Mouse (Mus musculus): ENCODE measurements around the gene Ank2. TPM values are rescaled to one million over a fixed set of nuclear protein-coding genes. Genes with fewer than 3 reads are reported as not detected.

Gene Ank2
- polyA plus RNA-seq, 1 experiment from 2014 or later = 131 TPM

DNA sequence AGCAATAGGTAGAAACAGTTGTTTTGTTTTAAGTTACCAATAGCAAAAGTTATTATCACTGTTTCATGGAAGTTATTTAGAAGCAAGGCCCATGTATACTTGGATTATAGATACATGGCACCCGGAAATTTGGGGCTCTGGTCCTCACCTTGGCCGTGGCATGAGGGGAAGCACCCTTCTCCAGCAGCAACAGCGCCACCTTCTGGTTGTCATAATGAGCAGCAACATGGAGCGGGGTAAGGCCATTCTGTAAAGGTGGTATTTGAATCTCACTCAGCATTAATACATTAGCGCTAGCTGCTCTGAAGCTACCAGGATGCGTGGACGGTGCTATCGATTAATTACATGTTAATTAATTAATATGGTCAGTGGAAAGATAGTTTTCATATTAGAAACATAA is 486.6 kb downstream of the Ank2 start:
- H3K9me3 ChIP-seq (replicated peaks) = no peaks in the 10 kb centered on the region
- no peak overlapping the region for H3K4me2 ChIP-seq (replicated peaks)
- H3K4me1 ChIP-seq = no peaks in the 10 kb centered on the region
- peaks cover 47% of the 10 kb centered on the region for H3K36me3 ChIP-seq
- no peak; the same call in 1 of the 2 replicates for ATAC-seq (ENCODE audit: low FRiP score)
- WGBS = 53% methylated on average over 8 of the region's 8 CpGs
- H3K9ac ChIP-seq = no peak overlapping the region
- H3K4me3 ChIP-seq = no peak overlapping the region
- H3K27me3 ChIP-seq = no peaks in the 10 kb centered on the region
- no peak overlapping the region for H3K27ac ChIP-seq

DNA sequence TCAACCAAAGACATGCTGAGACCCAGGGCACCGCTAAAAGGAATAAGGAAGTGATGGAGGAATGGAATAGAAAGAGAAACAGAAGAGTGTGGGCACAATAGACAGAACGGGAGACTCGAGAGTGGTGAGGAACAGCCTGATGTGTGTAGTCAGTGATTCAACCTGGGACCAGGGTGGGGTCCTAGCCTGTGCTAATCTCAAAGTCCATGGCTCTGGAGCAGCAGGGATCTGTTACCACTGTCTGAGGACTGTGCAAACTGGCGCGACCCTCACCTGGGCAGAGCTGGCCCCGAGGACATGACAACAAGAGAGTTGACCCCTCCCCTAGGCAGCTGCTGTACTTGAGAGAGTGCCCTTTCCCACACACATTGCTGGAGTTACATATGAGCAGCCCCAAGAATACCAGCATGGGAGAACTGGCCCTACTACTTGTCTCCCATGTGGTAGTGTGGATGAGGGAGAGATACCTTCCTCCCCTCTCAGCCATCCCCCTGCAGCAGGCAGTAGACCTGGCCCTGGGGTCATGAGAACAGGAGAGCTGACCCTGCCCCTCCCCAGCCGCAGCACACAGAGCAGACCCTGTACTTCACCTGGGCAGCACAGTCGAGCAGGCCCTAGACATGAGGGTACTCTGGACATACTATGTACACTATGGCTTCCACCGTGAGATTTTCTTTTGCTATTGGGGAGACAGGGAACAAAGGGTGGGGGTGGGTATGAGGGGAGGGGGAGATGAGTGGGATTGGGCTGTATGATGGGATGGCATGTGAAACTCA is 493.1 kb downstream of the Ank2 start:
- Histone ChIP-seq H3K9me3 (replicated peaks) (no peaks in the 10 kb centered on the region), H3K27ac (no peak overlapping the region), H3K9ac (no peak overlapping the region), H3K27me3 (no peaks in the 10 kb centered on the region), H3K4me3 (no peak overlapping the region), H3K4me2 (replicated peaks) (no peak overlapping the region), H3K4me1 (no peaks in the 10 kb centered on the region), H3K36me3 (peaks cover 51% of the 10 kb centered on the region)
- WGBS = 91% methylated on average over 9 of the region's 9 CpGs
- peak; percentile 59; the same call in 1 of the 2 replicates for ATAC-seq (ENCODE audit: low FRiP score)

DNA sequence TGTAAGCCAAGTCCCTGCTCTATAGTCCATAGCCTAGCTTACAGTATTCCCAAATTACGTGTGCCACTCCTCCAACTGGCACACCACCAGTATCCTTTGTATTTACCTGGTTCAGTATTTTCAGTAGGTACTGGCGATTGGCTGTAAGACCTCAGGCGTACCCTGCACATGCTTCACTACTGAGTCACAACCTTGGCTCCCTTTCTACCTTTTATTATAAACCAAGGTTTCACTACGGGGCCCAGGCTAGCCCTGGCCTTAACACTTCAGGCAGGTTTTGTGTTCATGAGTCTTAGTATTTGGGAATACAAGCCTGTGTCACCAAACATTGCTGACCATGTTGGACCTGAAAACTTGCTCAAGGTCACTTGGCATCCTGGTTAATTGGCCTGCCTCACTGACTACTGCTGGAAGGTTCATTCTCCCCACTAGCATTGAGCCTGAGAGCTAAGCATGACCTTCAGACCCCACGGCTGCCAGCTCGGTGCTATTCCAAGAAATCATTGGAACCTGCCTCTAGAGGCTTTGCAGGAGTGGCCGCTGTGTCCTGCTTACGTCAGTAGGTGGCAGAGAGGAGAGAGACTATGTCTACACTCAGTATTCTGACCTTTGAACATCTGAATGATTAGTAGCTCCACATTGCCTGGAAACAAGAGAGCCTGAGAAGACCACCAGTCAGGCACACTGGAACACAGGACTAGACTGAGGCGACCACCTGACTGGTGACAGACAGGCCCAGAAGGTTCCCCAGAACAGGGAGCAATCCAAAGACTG is 494.1 kb downstream of the Ank2 start:
- no peaks in the 10 kb centered on the region for H3K9me3 ChIP-seq (replicated peaks)
- no peaks in the 10 kb centered on the region for H3K4me1 ChIP-seq
- no peak overlapping the region for H3K9ac ChIP-seq
- no peak for ATAC-seq (ENCODE audit: low FRiP score)
- H3K4me2 ChIP-seq (replicated peaks) = no peak overlapping the region
- no peak overlapping the region for H3K4me3 ChIP-seq
- no peak overlapping the region for H3K27ac ChIP-seq
- whole genome bisulfite sequencing = 77% methylated on average over 9 of the region's 9 CpGs
- no peaks in the 10 kb centered on the region for H3K27me3 ChIP-seq
- H3K36me3 ChIP-seq = peaks cover 42% of the 10 kb centered on the region

- Histone ChIP-seq H3K27me3 (no peaks in the 10 kb centered on the region), H3K9ac (no peak overlapping the region), H3K4me1 (peaks cover 5% of the 10 kb centered on the region), H3K4me2 (replicated peaks) (no peak overlapping the region), H3K4me3 (no peak overlapping the region), H3K9me3 (replicated peaks) (no peaks in the 10 kb centered on the region), H3K36me3 (peaks cover 33% of the 10 kb centered on the region), H3K27ac (no peak overlapping the region)
- WGBS = 92% methylated on average over 11 of the region's 11 CpGs
- no peak for ATAC-seq (ENCODE audit: low FRiP score)
These were observed 495.2 kb downstream of the Ank2 start for GRCm38 (mm10) chr3:127003946-127004345.

- H3K4me3 ChIP-seq = peak overlapping the region; percentile 25
- ATAC-seq (ENCODE audit: low FRiP score) = peak; percentile 35
- peaks cover 31% of the 10 kb centered on the region for H3K4me1 ChIP-seq
- H3K4me2 ChIP-seq (replicated peaks) = peak overlapping the region; percentile 50
- peak overlapping the region; percentile 87 for H3K27ac ChIP-seq
- WGBS = 5% methylated on average over 8 of the region's 8 CpGs
- no peaks in the 10 kb centered on the region for H3K27me3 ChIP-seq
- peak overlapping the region; percentile 44; the same call in 1 of the 2 replicates for H3K9ac ChIP-seq
- peaks cover 16% of the 10 kb centered on the region for H3K36me3 ChIP-seq
- H3K9me3 ChIP-seq (replicated peaks) = no peaks in the 10 kb centered on the region
These were observed 500.4 kb downstream of the Ank2 start for GRCm38 (mm10) chr3:126998742-126999112.

GRCm38 (mm10) chr3:126998008-126998741 is 501.0 kb downstream of the Ank2 start:
- WGBS = 6% methylated on average over 12 of the region's 12 CpGs
- ATAC-seq (ENCODE audit: low FRiP score) = peak; percentile 80
- Histone ChIP-seq H3K27me3 (no peaks in the 10 kb centered on the region), H3K4me2 (replicated peaks) (peak overlapping the region; percentile 50), H3K9ac (peak overlapping the region; percentile 44; the same call in 1 of the 2 replicates), H3K4me1 (peaks cover 33% of the 10 kb centered on the region), H3K27ac (peak overlapping the region; percentile 87), H3K36me3 (peaks cover 13% of the 10 kb centered on the region), H3K4me3 (peak overlapping the region; percentile 25), H3K9me3 (replicated peaks) (no peaks in the 10 kb centered on the region)

- H3K36me3 ChIP-seq = peaks cover 7% of the 10 kb centered on the region
- H3K4me1 ChIP-seq = peaks cover 35% of the 10 kb centered on the region
- 4% methylated on average over 17 of the region's 17 CpGs for WGBS
- peak; percentile 10; the same call in 1 of the 2 replicates for ATAC-seq (ENCODE audit: low FRiP score)
- H3K27ac ChIP-seq = peak overlapping the region; percentile 87
- H3K4me2 ChIP-seq (replicated peaks) = peak overlapping the region; percentile 50
- no peaks in the 10 kb centered on the region for H3K9me3 ChIP-seq (replicated peaks)
- peak overlapping the region; percentile 25 for H3K4me3 ChIP-seq
- peak overlapping the region; percentile 35; the same call in 1 of the 2 replicates for H3K9ac ChIP-seq
- H3K27me3 ChIP-seq = no peaks in the 10 kb centered on the region
These were observed 501.7 kb downstream of the Ank2 start for GRCm38 (mm10) chr3:126997391-126998007.

- peaks cover 35% of the 10 kb centered on the region for H3K4me1 ChIP-seq
- H3K27me3 ChIP-seq = no peaks in the 10 kb centered on the region
- peak; percentile 56 for ATAC-seq (ENCODE audit: low FRiP score)
- H3K36me3 ChIP-seq = peaks cover under 1% of the 10 kb centered on the region; the same call in 1 of the 2 replicates
- H3K27ac ChIP-seq = peak overlapping the region; percentile 87
- peak overlapping the region; percentile 50 for H3K4me2 ChIP-seq (replicated peaks)
- no peak overlapping the region for H3K9ac ChIP-seq
- WGBS = 30% methylated on average over 8 of the region's 8 CpGs
- no peak overlapping the region for H3K4me3 ChIP-seq
- no peaks in the 10 kb centered on the region for H3K9me3 ChIP-seq (replicated peaks)
These were observed 502.4 kb downstream of the Ank2 start for GRCm38 (mm10) chr3:126996721-126997120.

DNA sequence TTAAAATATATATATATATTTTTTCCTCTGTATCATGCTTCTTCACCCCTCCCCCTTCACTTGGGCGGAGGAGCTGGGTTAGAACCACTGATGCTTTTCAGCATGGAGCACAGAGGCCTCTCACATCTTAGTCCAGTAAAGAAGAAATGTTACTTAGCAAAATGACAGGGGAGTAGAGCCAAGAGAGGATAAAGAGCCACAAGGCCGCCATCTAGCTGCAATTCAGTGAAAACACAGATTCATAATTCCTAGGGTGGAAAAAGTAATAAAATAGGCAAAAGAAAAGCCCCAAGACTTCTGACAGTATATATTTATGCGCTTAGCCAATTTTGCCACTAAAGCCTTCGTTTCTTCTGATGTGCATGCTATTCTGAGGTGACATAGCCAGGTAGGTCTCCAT is 503.2 kb downstream of the Ank2 start:
- no peak for ATAC-seq (ENCODE audit: low FRiP score)
- H3K9me3 ChIP-seq (replicated peaks) = no peaks in the 10 kb centered on the region
- H3K9ac ChIP-seq = no peak overlapping the region
- 75% methylated on average over 4 of the region's 4 CpGs for WGBS
- no peak overlapping the region for H3K27ac ChIP-seq
- peaks cover 3% of the 10 kb centered on the region; the same call in 1 of the 2 replicates for H3K36me3 ChIP-seq
- no peaks in the 10 kb centered on the region for H3K27me3 ChIP-seq
- no peak overlapping the region for H3K4me2 ChIP-seq (replicated peaks)
- H3K4me3 ChIP-seq = no peak overlapping the region
- H3K4me1 ChIP-seq = peaks cover 35% of the 10 kb centered on the region

- H3K27ac ChIP-seq = peak overlapping the region; percentile 30; the same call in 1 of the 2 replicates
- no peak overlapping the region for H3K4me2 ChIP-seq (replicated peaks)
- peak; percentile 35 for ATAC-seq (ENCODE audit: low FRiP score)
- H3K27me3 ChIP-seq = no peaks in the 10 kb centered on the region
- H3K9me3 ChIP-seq (replicated peaks) = no peaks in the 10 kb centered on the region
- peaks cover 3% of the 10 kb centered on the region; the same call in 1 of the 2 replicates for H3K36me3 ChIP-seq
- WGBS = 26% methylated on average over 7 of the region's 7 CpGs
- peaks cover 31% of the 10 kb centered on the region for H3K4me1 ChIP-seq
- H3K9ac ChIP-seq = no peak overlapping the region
- no peak overlapping the region for H3K4me3 ChIP-seq
These were observed 505.0 kb downstream of the Ank2 start for GRCm38 (mm10) chr3:126994149-126994548.

GRCm38 (mm10) chr3:126989936-126990335 is 509.2 kb downstream of the Ank2 start:
- H3K4me2 ChIP-seq (replicated peaks) = no peak overlapping the region
- 85% methylated on average over 3 of the region's 3 CpGs for WGBS
- H3K4me1 ChIP-seq = peaks cover 9% of the 10 kb centered on the region
- H3K36me3 ChIP-seq = peaks cover 21% of the 10 kb centered on the region
- H3K27ac ChIP-seq = no peak overlapping the region
- ATAC-seq (ENCODE audit: low FRiP score) = no peak
- no peak overlapping the region for H3K4me3 ChIP-seq
- H3K9me3 ChIP-seq (replicated peaks) = no peaks in the 10 kb centered on the region
- H3K27me3 ChIP-seq = no peaks in the 10 kb centered on the region
- no peak overlapping the region for H3K9ac ChIP-seq

Measured in hindbrain, embryonic 12.5 days (tissue).